Mouse (Mus musculus) forebrain, postnatal 0 days (tissue): ENCODE results near the gene Helz2. TPM values are rescaled to one million over a fixed set of nuclear protein-coding genes. Genes with fewer than 3 reads are reported as not detected.
"Not testable (repeated sequence)": the region's sequence is repeated elsewhere in the genome, so short reads cannot be mapped to it uniquely, and the experiment has no call there.

ENCODE experiments used
- ATAC-seq: fragments of 200-750 bp; cut with Nextera tagmentation; 2 replicates; pipeline ENCODE4 v1.8.0; 2017; ENCODE audit warnings: mild to moderate bottlenecking, moderate library complexity
- DNase-seq: peaks from one replicate; pipeline ENCODE4 v3.0.0-alpha.2; 2015
- H3K27ac ChIP-seq: fragments of 300-500 bp; sonication (generic); 2 replicates; pipeline ENCODE4 v1.5.1; 2014; ENCODE audit warnings: low read depth, mild to moderate bottlenecking, antibody characterized with exemption, low read length, moderate library complexity, mixed read lengths
- H3K27me3 ChIP-seq: fragments of 300-500 bp; sonication (generic); 2 replicates; pipeline ENCODE4 v1.6.1; 2014; ENCODE audit warnings: mild to moderate bottlenecking, low read length, mixed read lengths; ENCODE audit not compliant: insufficient read depth
- H3K36me3 ChIP-seq: fragments of 300-500 bp; sonication (generic); 2 replicates; pipeline ENCODE4 v1.6.1; 2014; ENCODE audit warnings: mild to moderate bottlenecking, moderate library complexity; ENCODE audit not compliant: insufficient read depth
- H3K4me1 ChIP-seq: fragments of 300-500 bp; sonication (generic); 2 replicates; pipeline ENCODE4 v1.6.1; 2014; ENCODE audit warnings: antibody characterized with exemption; ENCODE audit not compliant: insufficient read depth
- H3K4me2 ChIP-seq: fragments of 300-500 bp; sonication (generic); 2 replicates; pipeline ENCODE4 v1.6.1; 2014; ENCODE audit warnings: low read depth, mild to moderate bottlenecking, moderate library complexity
- H3K4me3 ChIP-seq: fragments of 300-500 bp; sonication (generic); 2 replicates; pipeline ENCODE4 v1.5.1; 2014; ENCODE audit warnings: low read depth, low read length, mixed read lengths
- H3K9ac ChIP-seq: fragments of 300-500 bp; sonication (generic); 2 replicates; pipeline ENCODE4 v1.6.1; 2014; ENCODE audit warnings: mild to moderate bottlenecking
- H3K9me3 ChIP-seq: fragments of 300-500 bp; sonication (generic); 2 replicates; pipeline ENCODE4 v1.6.1; 2016; ENCODE audit warnings: low read length
- CTCF ChIP-seq: sonication (generic); IDR thresholded peaks from 2 replicates; pipeline ENCODE4 v1.5.1; 2016; ENCODE audit warnings: antibody characterized with exemption, control low read depth, low read depth
- WGBS: fragments of 180-500 bp; shearing (Covaris S2); extraction: QIAGEN DNeasy Blood & Tissue Kit; methylation state at CpG from one replicate; pipeline ENCODE4 v1.1.7; 2014; 5-methylcytosine and 5-hydroxymethylcytosine counted together
- polyA plus RNA-seq: library from polyadenylated mRNA; unstranded; fragments of >200 nt; fragmentation: Nextera tagmentation; extraction: Ambion mirVana; gene quantifications from 2 replicates; pipeline ENCODE4 v1.2.1, GENCODE M21; 2015
- total RNA-seq: library from RNA; depleted of rRNA; stranded (reverse); fragments of >200 nt; gene quantifications from 2 replicates; pipeline ENCODE4 v1.2.3, GENCODE M21; 2014; rRNA removed

Helz2 gene
- total RNA-seq (1.7 and 1.8 TPM in 2 replicates), polyA plus RNA-seq (0.10 and 0.24 TPM in 2 replicates)

- Histone ChIP-seq H3K36me3 (no peaks in the 10 kb centered on the region), H3K27me3 (no peaks in the 10 kb centered on the region), H3K4me3 (peak within 1 kb of the TSS; percentile 23), H3K9me3 (no peaks in the 10 kb centered on the region), H3K27ac (no peak within 1 kb of the TSS), H3K9ac (no peak within 1 kb of the TSS), H3K4me1 (no peaks in the 10 kb centered on the region), H3K4me2 (peak within 1 kb of the TSS; percentile 38)
- DNase-seq: no peak
- ATAC-seq: no peak
- WGBS: 13% methylated on average over 16 of the region's 16 CpGs
- TF ChIP-seq CTCF: no peak
Measured at GRCm38 (mm10) chr2:181241602-181242313, at the start of gene Helz2. Gene Helz2 (minus strand): TSS chr2:181242027.

GRCm38 (mm10) chr2:181290937-181291336, 49.1 kb upstream of the Helz2 start:
- TF ChIP-seq CTCF: no peak
- 89% methylated on average over 1 of the region's 1 CpGs for WGBS
- H3K9ac ChIP-seq: no peak overlapping the region
- no peak overlapping the region for H3K27ac ChIP-seq
- DNase-seq (no peak), ATAC-seq (no peak)
- no peaks in the 10 kb centered on the region for H3K36me3 ChIP-seq
- H3K4me1 ChIP-seq: peaks cover 4% of the 10 kb centered on the region; the same call in 1 of the 2 replicates
- H3K4me3 ChIP-seq: no peak overlapping the region
- no peaks in the 10 kb centered on the region for H3K9me3 ChIP-seq
- H3K4me2 ChIP-seq: no peak overlapping the region
- no peaks in the 10 kb centered on the region for H3K27me3 ChIP-seq

GRCm38 (mm10) chr2:181288691-181289090, 46.9 kb upstream of the Helz2 start:
- Histone ChIP-seq H3K4me3 (peak overlapping the region; percentile 73), H3K36me3 (no peaks in the 10 kb centered on the region), H3K27ac (no peak overlapping the region), H3K4me1 (peaks cover 4% of the 10 kb centered on the region; the same call in 1 of the 2 replicates), H3K9ac (0 out of 2 replicates have a peak overlapping the region, but pooled peaks have one; percentile 87), H3K27me3 (no peaks in the 10 kb centered on the region), H3K4me2 (peak overlapping the region; percentile 54), H3K9me3 (no peaks in the 10 kb centered on the region)
- ATAC-seq: no peak
- no peak for TF ChIP-seq CTCF
- 80% methylated on average over 3 of the region's 3 CpGs for WGBS
- DNase-seq: no peak

DNA sequence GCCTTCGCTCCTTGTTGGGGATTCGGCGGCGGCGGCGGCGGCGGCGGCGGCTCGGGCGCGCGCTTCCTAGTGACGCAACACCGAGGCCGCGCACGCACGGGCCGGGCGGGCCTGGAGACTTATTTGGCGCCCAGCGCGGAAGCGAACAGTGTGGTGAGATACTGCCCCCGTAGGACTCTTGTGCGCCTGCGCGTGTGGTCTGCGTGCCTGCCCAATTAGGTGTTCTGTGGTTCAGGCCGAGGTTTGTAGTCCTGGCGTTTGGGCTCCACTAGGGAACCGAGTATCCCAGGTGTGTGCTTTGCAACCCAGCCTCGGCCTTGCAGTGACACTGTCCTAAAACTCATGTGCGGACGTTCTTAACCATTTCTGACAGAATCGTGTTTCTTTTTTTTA, 46.1 kb upstream of the Helz2 start, which contains the start of gene Gmeb2:
TSS of gene Gmeb2 (minus strand) at position 78 of the 393 bp plus-strand sequence.
- Histone ChIP-seq H3K9ac (peak within 1 kb of the TSS; percentile 87), H3K4me3 (peak within 1 kb of the TSS; percentile 73), H3K4me2 (peak within 1 kb of the TSS; percentile 68), H3K27ac (peak within 1 kb of the TSS; percentile 97)
- H3K9me3 ChIP-seq, H3K36me3 ChIP-seq, H3K27me3 ChIP-seq, H3K4me1 ChIP-seq: not testable (repeated sequence)
- peak; percentile 36; the same call in 1 of the 2 replicates for TF ChIP-seq CTCF
- WGBS: 2% methylated on average over 36 of the region's 38 CpGs
- ATAC-seq (peak; percentile 97), DNase-seq (peak; percentile 97)

GRCm38 (mm10) chr2:181287338-181287957, 45.6 kb upstream of the Helz2 start:
- ATAC-seq: peak; percentile 93
- WGBS: 2% methylated on average over 30 of the region's 71 CpGs

DNA sequence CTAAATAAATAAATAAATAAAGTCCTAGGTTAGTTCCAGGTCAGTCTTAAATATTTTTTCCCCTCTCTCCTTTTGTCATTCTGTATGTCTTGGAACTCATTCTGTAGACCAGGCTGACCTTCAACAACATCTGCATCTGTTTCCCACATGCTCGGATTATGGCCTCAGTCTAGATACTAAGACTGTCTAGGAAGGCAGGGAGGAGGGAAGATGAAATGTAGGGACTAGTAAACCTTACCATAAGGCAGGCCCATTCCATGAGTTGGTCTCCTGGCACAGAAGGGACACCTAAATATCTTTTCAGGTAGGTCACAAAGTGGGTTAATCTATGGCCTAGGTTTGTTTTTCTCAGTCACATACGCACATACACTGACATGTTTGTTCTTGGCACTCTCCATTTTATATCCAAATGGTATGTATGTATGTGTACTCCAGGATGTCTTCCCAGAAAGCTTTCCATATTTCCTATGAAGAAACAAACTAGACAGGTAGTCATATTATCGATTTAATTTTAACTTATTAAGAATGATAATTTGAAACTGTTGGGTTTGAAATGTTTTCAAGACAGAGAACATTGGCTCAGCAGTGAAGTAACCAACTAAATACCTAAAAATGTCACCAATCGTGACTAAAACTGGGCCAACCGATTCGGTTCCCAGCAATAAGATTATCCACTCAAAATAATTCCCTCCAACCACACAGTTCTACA, 45.0 kb upstream of the Helz2 start:
- ATAC-seq (no peak), DNase-seq (no peak)
- H3K4me1 ChIP-seq: peaks cover 4% of the 10 kb centered on the region; the same call in 1 of the 2 replicates
- H3K4me3 ChIP-seq: peak overlapping the region; percentile 73
- no peaks in the 10 kb centered on the region for H3K9me3 ChIP-seq
- peak overlapping the region; percentile 87 for H3K9ac ChIP-seq
- WGBS: 44% methylated on average over 6 of the region's 6 CpGs
- TF ChIP-seq CTCF: no peak
- H3K36me3 ChIP-seq: no peaks in the 10 kb centered on the region
- H3K27ac ChIP-seq: peak overlapping the region; percentile 97
- no peaks in the 10 kb centered on the region for H3K27me3 ChIP-seq
- H3K4me2 ChIP-seq: peak overlapping the region; percentile 68

More at GRCm38 (mm10) chr2:181287338-181287957, 45.6 kb upstream of the Helz2 start:
- H3K4me3 ChIP-seq: peak overlapping the region; percentile 73
- peak overlapping the region; percentile 68 for H3K4me2 ChIP-seq
- no peaks in the 10 kb centered on the region for H3K9me3 ChIP-seq
- H3K9ac ChIP-seq: peak overlapping the region; percentile 87
- peak overlapping the region; percentile 97 for H3K27ac ChIP-seq
- no peaks in the 10 kb centered on the region for H3K36me3 ChIP-seq
- H3K27me3 ChIP-seq: no peaks in the 10 kb centered on the region
- TF ChIP-seq CTCF: no peak
- peak; percentile 88 for DNase-seq
- H3K4me1 ChIP-seq: peaks cover 4% of the 10 kb centered on the region; the same call in 1 of the 2 replicates
